Mouse (Mus musculus) limb, embryonic 13.5 days (tissue): ENCODE data around the gene Nacc1. TPM values are rescaled to one million over a fixed set of nuclear protein-coding genes. Genes with fewer than 3 reads are reported as not detected.

Experiments used
- ATAC-seq: fragments of 200-750 bp; cut with Nextera tagmentation; 2 replicates; pipeline ENCODE4 v1.8.0; 2017; ENCODE audit warnings: low read depth, moderate number of reproducible peaks, moderate TSS enrichment; ENCODE audit not compliant: low FRiP score
- H3K27ac ChIP-seq: fragments of 300-500 bp; sonication (generic); 2 replicates; pipeline ENCODE4 v1.5.1; 2015; ENCODE audit warnings: inconsistent platforms, mild to moderate bottlenecking, moderate library complexity
- H3K27me3 ChIP-seq: fragments of 300-500 bp; sonication (generic); 2 replicates; pipeline ENCODE4 v1.6.1; 2015; ENCODE audit warnings: mild to moderate bottlenecking, inconsistent platforms
- H3K36me3 ChIP-seq: fragments of 300-500 bp; sonication (generic); 2 replicates; pipeline ENCODE4 v1.6.1; 2015; ENCODE audit warnings: inconsistent platforms, mild to moderate bottlenecking, moderate library complexity
- H3K4me1 ChIP-seq: fragments of 300-500 bp; sonication (generic); 2 replicates; pipeline ENCODE4 v1.6.1; 2015; ENCODE audit warnings: inconsistent platforms
- H3K4me2 ChIP-seq: fragments of 300-500 bp; sonication (generic); replicated peaks from 2 replicates; pipeline ENCODE4 v1.6.1; 2015; ENCODE audit warnings: inconsistent platforms, mild to moderate bottlenecking, moderate library complexity
- H3K4me3 ChIP-seq: fragments of 300-500 bp; sonication (generic); 2 replicates; pipeline ENCODE4 v1.5.1; 2015; ENCODE audit warnings: moderate library complexity, mild to moderate bottlenecking, inconsistent platforms
- H3K9ac ChIP-seq: fragments of 300-500 bp; sonication (generic); 2 replicates; pipeline ENCODE4 v1.6.1; 2015; ENCODE audit warnings: mild to moderate bottlenecking, inconsistent platforms
- H3K9me3 ChIP-seq: fragments of 300-500 bp; sonication (generic); 2 replicates; pipeline ENCODE4 v1.6.1; 2016; ENCODE audit warnings: inconsistent platforms
- WGBS: fragments of 180-500 bp; shearing (Covaris S2); methylation state at CpG from one replicate; pipeline ENCODE4 v1.1.7; 2015; 5-methylcytosine and 5-hydroxymethylcytosine counted together
- polyA plus RNA-seq: library from polyadenylated mRNA; unstranded; fragments of >200 nt; fragmentation: Nextera tagmentation; extraction: Ambion mirVana; gene quantifications from 2 replicates; pipeline ENCODE4 v1.2.1, GENCODE M21; 2015

The Nacc1 gene
- polyA plus RNA-seq, 1 experiment from 2014 or later: 15.2 TPM

DNA sequence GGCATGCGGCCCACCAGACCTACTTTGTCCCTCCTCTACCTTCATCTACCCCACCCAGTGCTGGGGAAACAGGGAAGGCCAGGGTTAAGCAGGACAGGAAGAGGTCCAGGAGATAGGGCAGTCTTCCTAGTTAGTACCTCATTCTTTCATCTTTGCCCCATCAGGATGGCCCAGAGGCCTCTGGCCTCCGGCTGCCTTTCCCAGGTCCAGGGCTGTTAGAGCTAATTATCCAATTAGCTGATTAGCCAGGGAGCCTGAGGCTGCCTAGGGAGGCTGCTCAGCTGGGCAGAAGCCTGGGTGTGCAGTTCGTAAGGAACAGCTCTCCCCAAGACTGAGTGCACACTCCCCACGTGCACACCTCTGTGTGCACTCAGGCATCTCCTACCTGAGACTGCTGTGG, 25.7 kb upstream of the Nacc1 start:
- 40% methylated on average over 4 of the region's 4 CpGs for WGBS
- H3K4me3 ChIP-seq: no peak overlapping the region
- peaks cover 5% of the 10 kb centered on the region for H3K27me3 ChIP-seq
- H3K27ac ChIP-seq: peak overlapping the region; percentile 97
- H3K9ac ChIP-seq: peak overlapping the region; percentile 45
- no peak for ATAC-seq
- H3K4me2 ChIP-seq: peak overlapping the region; percentile 15; the same call in 1 of the 2 replicates
- no peaks in the 10 kb centered on the region for H3K9me3 ChIP-seq
- H3K36me3 ChIP-seq: peaks cover 50% of the 10 kb centered on the region
- peaks cover 91% of the 10 kb centered on the region for H3K4me1 ChIP-seq

GRCm38 (mm10) chr8:84712759-84713120, 25.1 kb upstream of the Nacc1 start:
- Histone ChIP-seq H3K4me2 (peak overlapping the region; percentile 15; the same call in 1 of the 2 replicates), H3K27ac (peak overlapping the region; percentile 97), H3K9me3 (no peaks in the 10 kb centered on the region), H3K4me3 (no peak overlapping the region), H3K9ac (peak overlapping the region; percentile 45; the same call in 1 of the 2 replicates), H3K27me3 (peaks cover 11% of the 10 kb centered on the region), H3K36me3 (peaks cover 52% of the 10 kb centered on the region), H3K4me1 (peaks cover 92% of the 10 kb centered on the region)
- WGBS: 20% methylated on average over 3 of the region's 3 CpGs
- ATAC-seq: peak; percentile 58

DNA sequence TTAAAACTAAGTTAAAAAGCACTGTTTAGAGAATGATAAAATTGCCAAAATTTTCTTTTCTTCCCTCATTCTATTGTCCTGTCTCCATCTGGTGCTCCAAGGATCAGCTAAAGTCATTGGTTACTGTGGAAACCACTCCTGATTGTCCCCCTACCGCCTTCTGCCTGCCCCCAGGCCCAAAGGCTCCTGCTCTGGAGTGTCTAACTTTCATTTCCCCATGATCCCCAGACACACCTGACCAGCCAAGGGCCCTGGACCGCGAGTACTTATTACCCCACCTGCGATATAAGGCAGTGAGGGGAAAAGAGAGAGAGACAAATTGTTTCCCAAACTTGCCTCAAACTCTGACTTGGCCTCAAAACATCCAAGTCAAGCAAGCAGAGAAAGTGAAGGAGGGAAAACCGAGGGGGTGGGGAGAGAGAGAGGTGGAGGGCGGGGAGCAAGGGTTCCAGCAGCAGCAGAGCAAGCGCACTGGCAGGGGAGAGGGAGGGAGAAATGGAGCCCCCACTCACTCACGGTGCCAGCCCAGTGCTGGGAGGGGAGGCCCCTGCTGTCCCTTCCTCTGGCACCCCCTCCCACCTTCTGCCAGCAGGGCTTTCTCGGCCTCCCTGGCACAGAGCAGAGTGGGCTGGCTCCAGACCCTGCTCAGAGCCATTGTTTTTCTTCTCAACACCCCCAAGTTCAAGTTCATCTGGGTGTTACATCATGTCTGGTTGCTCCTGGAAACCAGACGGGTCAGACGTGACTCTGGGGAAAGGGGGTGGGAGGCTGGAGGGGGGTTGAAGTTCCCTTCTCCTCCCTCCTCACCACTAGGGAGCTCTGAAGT, 24.5 kb upstream of the Nacc1 start:
- H3K27ac ChIP-seq: peak overlapping the region; percentile 97
- H3K4me2 ChIP-seq: peak overlapping the region; percentile 49
- peaks cover 92% of the 10 kb centered on the region for H3K4me1 ChIP-seq
- H3K9me3 ChIP-seq: no peaks in the 10 kb centered on the region
- peak overlapping the region; percentile 12; the same call in 1 of the 2 replicates for H3K4me3 ChIP-seq
- ATAC-seq: peak; percentile 90
- whole genome bisulfite sequencing: 6% methylated on average over 11 of the region's 11 CpGs
- peaks cover 17% of the 10 kb centered on the region for H3K27me3 ChIP-seq
- H3K36me3 ChIP-seq: peaks cover 52% of the 10 kb centered on the region
- peak overlapping the region; percentile 46; the same call in 1 of the 2 replicates for H3K9ac ChIP-seq

- Histone ChIP-seq H3K27me3 (peaks cover 25% of the 10 kb centered on the region), H3K27ac (peak overlapping the region; percentile 97), H3K36me3 (peaks cover 48% of the 10 kb centered on the region), H3K4me2 (peak overlapping the region; percentile 49), H3K4me1 (peaks cover 92% of the 10 kb centered on the region), H3K9me3 (no peaks in the 10 kb centered on the region), H3K4me3 (0 out of 2 replicates have a peak overlapping the region, but pooled peaks have one; percentile 1), H3K9ac (peak overlapping the region; percentile 46)
- 42% methylated on average over 3 of the region's 3 CpGs for WGBS
- ATAC-seq: no peak
Observed at GRCm38 (mm10) chr8:84711312-84711711, 23.6 kb upstream of the Nacc1 start.

DNA sequence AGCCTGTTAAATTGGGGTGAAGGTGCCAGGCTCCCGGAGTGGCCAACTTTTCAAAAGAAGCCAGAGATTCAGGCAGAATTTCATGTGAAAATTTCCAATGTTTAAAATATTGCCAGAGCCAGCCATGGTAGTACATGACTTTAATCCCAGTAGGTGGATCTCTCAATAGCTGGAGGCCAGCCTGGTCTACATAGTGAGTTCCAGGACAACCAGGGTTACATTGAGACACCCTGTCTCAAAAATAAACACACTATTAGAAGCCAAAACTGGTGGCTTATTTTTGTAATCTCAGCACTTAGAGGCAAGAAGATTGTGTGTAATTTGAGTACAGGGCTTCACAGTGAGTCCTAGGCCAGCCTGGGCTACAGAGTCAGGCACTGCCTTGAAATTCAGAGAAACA, 22.3 kb upstream of the Nacc1 start:
- peaks cover 35% of the 10 kb centered on the region for H3K27me3 ChIP-seq
- no peaks in the 10 kb centered on the region for H3K9me3 ChIP-seq
- H3K9ac ChIP-seq: no peak overlapping the region
- H3K36me3 ChIP-seq: peaks cover 40% of the 10 kb centered on the region
- 86% methylated on average over 1 of the region's 1 CpGs for WGBS
- no peak for ATAC-seq
- peak overlapping the region; percentile 49; the same call in 1 of the 2 replicates for H3K27ac ChIP-seq
- no peak overlapping the region for H3K4me3 ChIP-seq
- H3K4me1 ChIP-seq: peaks cover 92% of the 10 kb centered on the region
- H3K4me2 ChIP-seq: no peak overlapping the region

DNA sequence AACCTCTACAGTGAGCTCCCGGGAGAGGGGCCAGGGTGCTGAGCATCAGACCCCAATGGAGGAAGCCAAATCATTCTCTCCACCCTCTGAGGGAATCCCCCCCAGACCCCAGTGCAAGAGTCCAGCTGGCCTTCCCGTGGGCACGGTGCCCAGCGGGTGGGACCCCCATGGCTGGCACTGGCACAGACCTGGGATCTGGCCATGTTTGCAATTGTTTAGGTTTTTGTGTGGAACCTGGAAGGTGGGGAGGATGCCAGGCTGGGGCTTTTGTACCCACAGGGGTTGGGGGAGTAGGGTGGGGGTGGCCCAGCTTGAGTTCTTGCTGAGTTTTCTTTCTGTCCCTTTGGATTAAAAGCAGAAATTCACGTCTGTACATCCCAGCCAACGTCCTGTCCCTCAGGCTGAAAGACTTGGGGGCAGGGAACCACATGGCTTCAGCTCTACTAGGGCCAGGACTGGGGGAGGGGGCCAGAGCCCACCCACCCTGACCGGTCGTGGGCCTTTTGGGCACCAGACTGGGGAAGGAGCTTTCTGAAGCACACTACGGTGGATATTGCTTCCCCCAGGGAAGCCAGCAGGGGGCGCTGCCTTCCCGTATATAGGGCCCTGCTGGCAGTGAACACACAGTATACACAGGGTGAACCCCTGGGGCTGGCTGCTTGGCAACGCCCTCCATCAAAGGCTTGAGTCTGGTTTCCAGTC, 21.3 kb upstream of the Nacc1 start:
- peak; percentile 13; the same call in 1 of the 2 replicates for ATAC-seq
- no peaks in the 10 kb centered on the region for H3K9me3 ChIP-seq
- peaks cover 90% of the 10 kb centered on the region for H3K4me1 ChIP-seq
- peak overlapping the region; percentile 35 for H3K9ac ChIP-seq
- no peak overlapping the region; the same call in 1 of the 2 replicates for H3K4me2 ChIP-seq
- peaks cover 45% of the 10 kb centered on the region for H3K27me3 ChIP-seq
- peak overlapping the region; percentile 49; the same call in 1 of the 2 replicates for H3K27ac ChIP-seq
- H3K36me3 ChIP-seq: peaks cover 36% of the 10 kb centered on the region
- H3K4me3 ChIP-seq: no peak overlapping the region
- 16% methylated on average over 12 of the region's 12 CpGs for WGBS

- 21% methylated on average over 15 of the region's 15 CpGs for WGBS
- peak overlapping the region; percentile 49 for H3K4me2 ChIP-seq
- ATAC-seq: no peak
- peaks cover 86% of the 10 kb centered on the region for H3K4me1 ChIP-seq
- H3K36me3 ChIP-seq: peaks cover 29% of the 10 kb centered on the region
- H3K27me3 ChIP-seq: peaks cover 53% of the 10 kb centered on the region
- peak overlapping the region; percentile 61 for H3K9ac ChIP-seq
- H3K9me3 ChIP-seq: no peaks in the 10 kb centered on the region
- peak overlapping the region; percentile 18; the same call in 1 of the 2 replicates for H3K4me3 ChIP-seq
- no peak overlapping the region; the same call in 1 of the 2 replicates for H3K27ac ChIP-seq
Observed at GRCm38 (mm10) chr8:84708071-84708541, 20.4 kb upstream of the Nacc1 start.

DNA sequence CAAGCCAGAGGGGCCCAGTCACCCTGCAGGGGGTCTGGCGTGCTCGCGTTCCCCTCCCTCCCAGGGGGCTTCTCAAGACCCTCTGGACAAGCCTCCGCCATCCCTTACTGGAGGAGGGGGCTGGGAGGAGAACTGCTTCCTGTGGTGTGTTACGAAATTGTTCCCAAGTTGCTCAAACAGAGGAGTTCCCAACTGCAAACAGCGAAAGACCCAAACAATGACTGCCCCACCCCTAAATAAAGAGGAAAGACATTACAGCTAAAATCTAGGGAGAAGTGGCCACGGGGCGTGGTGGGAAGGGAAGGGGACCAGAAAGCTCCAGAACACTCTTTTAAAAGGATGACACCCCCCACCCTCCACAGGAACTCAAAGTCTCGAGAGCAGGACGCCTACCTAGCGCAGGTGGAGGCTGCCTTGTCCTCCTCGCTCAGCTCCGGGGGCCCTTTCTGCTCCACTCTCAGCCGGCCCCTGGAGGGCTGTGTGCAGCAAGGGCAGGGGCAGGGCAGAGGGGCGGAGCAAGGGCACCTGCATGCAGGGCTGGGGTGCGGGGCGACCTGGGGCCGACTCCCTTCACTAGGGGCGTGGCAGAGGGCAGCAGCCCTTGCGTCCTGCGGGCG, 19.7 kb upstream of the Nacc1 start:
- peak overlapping the region; percentile 33; the same call in 1 of the 2 replicates for H3K27ac ChIP-seq
- ATAC-seq: no peak
- WGBS: 16% methylated on average over 22 of the region's 22 CpGs
- H3K36me3 ChIP-seq: peaks cover 29% of the 10 kb centered on the region
- peaks cover 81% of the 10 kb centered on the region for H3K4me1 ChIP-seq
- H3K4me3 ChIP-seq: peak overlapping the region; percentile 24
- peak overlapping the region; percentile 61 for H3K9ac ChIP-seq
- H3K9me3 ChIP-seq: no peaks in the 10 kb centered on the region
- peaks cover 60% of the 10 kb centered on the region for H3K27me3 ChIP-seq
- H3K4me2 ChIP-seq: peak overlapping the region; percentile 49

- Histone ChIP-seq H3K27me3 (peaks cover 67% of the 10 kb centered on the region), H3K36me3 (peaks cover 29% of the 10 kb centered on the region), H3K9me3 (no peaks in the 10 kb centered on the region), H3K9ac (peak overlapping the region; percentile 61), H3K4me3 (peak overlapping the region; percentile 24), H3K4me2 (peak overlapping the region; percentile 49), H3K27ac (peak overlapping the region; percentile 33; the same call in 1 of the 2 replicates), H3K4me1 (peaks cover 81% of the 10 kb centered on the region)
- ATAC-seq: no peak
- 7% methylated on average over 41 of the region's 45 CpGs for WGBS
Observed at GRCm38 (mm10) chr8:84706610-84707266, 19.1 kb upstream of the Nacc1 start.

GRCm38 (mm10) chr8:84705960-84706359, 18.3 kb upstream of the Nacc1 start:
- peak overlapping the region; percentile 28 for H3K4me3 ChIP-seq
- H3K27ac ChIP-seq: no peak overlapping the region
- WGBS: 10% methylated on average over 12 of the region's 12 CpGs
- H3K9ac ChIP-seq: no peak overlapping the region; the same call in 1 of the 2 replicates
- peak overlapping the region; percentile 57 for H3K4me2 ChIP-seq
- no peak for ATAC-seq
- peaks cover 80% of the 10 kb centered on the region for H3K4me1 ChIP-seq
- peaks cover 25% of the 10 kb centered on the region for H3K36me3 ChIP-seq
- H3K27me3 ChIP-seq: peaks cover 72% of the 10 kb centered on the region
- no peaks in the 10 kb centered on the region for H3K9me3 ChIP-seq
